In the genomic region with DNA sequence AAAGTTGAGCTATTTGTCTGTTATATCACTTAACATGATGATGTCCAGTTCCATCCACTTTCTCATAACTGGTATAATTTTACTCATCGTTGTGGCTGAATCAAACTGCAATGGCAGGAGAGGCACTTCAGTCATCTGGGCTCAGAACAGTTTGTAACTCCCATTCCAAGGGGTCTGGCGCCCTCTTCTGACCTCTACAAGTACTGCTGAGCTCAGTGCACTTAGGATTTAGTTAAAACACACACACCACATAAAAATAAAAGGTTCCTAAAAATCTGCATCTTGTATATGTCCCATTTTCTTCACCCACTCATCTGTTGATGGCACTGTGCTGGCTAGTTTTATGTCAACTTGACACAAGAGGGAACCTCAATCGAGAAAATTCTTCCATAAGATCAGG, we compare ENCODE assay signal across 8 mouse cellular contexts. TPM values are rescaled to one million over a fixed set of nuclear protein-coding genes. Genes with fewer than 3 reads are reported as not detected.
DNase-seq lines count a peak whose midpoint lies in the region; ATAC-seq and TF ChIP-seq lines count a peak whose summit lies in the region.

No protein-coding gene starts in this region.

- 12% methylated on average over 3 of the region's 3 CpGs for WGBS in heart, adult 2 months
- 34% methylated on average over 3 of the region's 3 CpGs for WGBS in heart, embryonic 11.5 days (ENCODE audit: insufficient replicate concordance)
- 4% methylated on average over 3 of the region's 3 CpGs for WGBS in bone marrow, adult 2 months
- 30% methylated on average over 3 of the region's 3 CpGs for WGBS in hindbrain, embryonic 15.5 days
- WGBS in limb, embryonic 11.5 days = 48% methylated on average over 3 of the region's 3 CpGs

- peaks cover 6% of the 10 kb centered on the region for H3K4me1 ChIP-seq in heart, adult 2 months (ENCODE audit: control insufficient read depth, insufficient read depth, low read length)
- peaks cover 15% of the 10 kb centered on the region for H3K4me1 ChIP-seq in heart, embryonic 11.5 days (ENCODE audit: control insufficient read depth, insufficient read depth, low read length)
- H3K4me1 ChIP-seq in bone marrow, adult 2 months (ENCODE audit: control insufficient read depth, insufficient read depth, low read length) = peaks cover under 1% of the 10 kb centered on the region; the same call in 1 of the 2 replicates
- H3K4me1 ChIP-seq in hindbrain, embryonic 15.5 days (replicated peaks) = peaks cover 37% of the 10 kb centered on the region
- peaks cover 9% of the 10 kb centered on the region; the same call in 1 of the 2 replicates for H3K4me1 ChIP-seq in limb, embryonic 11.5 days (ENCODE audit: control insufficient read depth, insufficient read depth, low read length)

- no peaks in the 10 kb centered on the region for H3K9me3 ChIP-seq in heart, embryonic 11.5 days (replicated peaks; ENCODE audit: control insufficient read depth, low read length)
- no peaks in the 10 kb centered on the region for H3K9me3 ChIP-seq in hindbrain, embryonic 15.5 days
- no peaks in the 10 kb centered on the region for H3K9me3 ChIP-seq in limb, embryonic 11.5 days (ENCODE audit: control insufficient read depth, low read length)

- no peak overlapping the region for H3K4me2 ChIP-seq in heart, embryonic 11.5 days
- H3K4me2 ChIP-seq in hindbrain, embryonic 15.5 days = peak overlapping the region; percentile 90
- H3K4me2 ChIP-seq in limb, embryonic 11.5 days (ENCODE audit: low read depth, severe bottlenecking) = no peak overlapping the region

- TF ChIP-seq POLR2A in heart, adult 2 months (IDR thresholded peaks at IDR 0.05; ENCODE audit: insufficient read depth, low read depth, low read length) = no peak
- no peak for TF ChIP-seq POLR2A in bone marrow, adult 2 months (IDR thresholded peaks at IDR 0.05; ENCODE audit: borderline replicate concordance, control insufficient read depth, low read depth, low read length)

- peak; percentile 93 for TF ChIP-seq CTCF in heart, adult 2 months (IDR thresholded peaks at IDR 0.05)
- peak; percentile 91 for TF ChIP-seq CTCF in bone marrow, adult 2 months (IDR thresholded peaks at IDR 0.05; ENCODE audit: control insufficient read depth, insufficient read depth, low read length)

- intact Hi-C loops in heart, adult 2 months (cut with DNase I) = loop anchor here (1.0 to 10.0 kb wide), 4 partner anchors 14 to 298 kb away; a partner anchor contains a TSS

- H3K4me3 ChIP-seq in heart, adult 2 months = no peak overlapping the region
- no peak overlapping the region for H3K4me3 ChIP-seq in heart, embryonic 11.5 days (ENCODE audit: low read depth, low read length)
- H3K4me3 ChIP-seq in bone marrow, adult 2 months (replicated peaks; ENCODE audit: control insufficient read depth, low read depth, low read length) = no peak overlapping the region
- H3K4me3 ChIP-seq in hindbrain, embryonic 15.5 days = no peak overlapping the region
- H3K4me3 ChIP-seq in limb, embryonic 11.5 days (ENCODE audit: low read depth, low read length) = no peak overlapping the region

- ATAC-seq in heart, embryonic 11.5 days (replicated peaks; ENCODE audit: insufficient number of reproducible peaks, low FRiP score, low TSS enrichment) = no peak
- no peak for ATAC-seq in hindbrain, embryonic 15.5 days (ENCODE audit: low FRiP score, low read depth)
- no peak for ATAC-seq in limb, embryonic 11.5 days (ENCODE audit: insufficient number of reproducible peaks, low FRiP score, low TSS enrichment, low read depth)

- H3K27ac ChIP-seq in heart, adult 2 months = no peak overlapping the region
- H3K27ac ChIP-seq in heart, embryonic 11.5 days (ENCODE audit: low read depth, low read length) = no peak overlapping the region
- H3K27ac ChIP-seq in bone marrow, adult 2 months (ENCODE audit: control insufficient read depth, insufficient read depth, low read depth, low read length, poor library complexity) = no peak overlapping the region
- H3K27ac ChIP-seq in hindbrain, embryonic 15.5 days (replicated peaks) = no peak overlapping the region
- no peak overlapping the region for H3K27ac ChIP-seq in limb, embryonic 11.5 days (replicated peaks; ENCODE audit: low read depth, low read length)

- TF ChIP-seq EP300 in heart, adult 2 months (IDR thresholded peaks at IDR 0.05; ENCODE audit: insufficient read depth, low read depth, low read length) = peak; percentile 96

- no peaks in the 10 kb centered on the region for H3K36me3 ChIP-seq in heart, adult 2 months (ENCODE audit: control insufficient read depth, insufficient read depth, low read length)
- peaks cover 2% of the 10 kb centered on the region; the same call in 1 of the 2 replicates for H3K36me3 ChIP-seq in heart, embryonic 11.5 days (ENCODE audit: control insufficient read depth, insufficient read depth, low read length)
- peaks cover 14% of the 10 kb centered on the region for H3K36me3 ChIP-seq in hindbrain, embryonic 15.5 days
- H3K36me3 ChIP-seq in limb, embryonic 11.5 days (ENCODE audit: control insufficient read depth, insufficient read depth, low read length) = peaks cover 9% of the 10 kb centered on the region

- peak; percentile 82 to 89 for DNase-seq in heart, adult 2 months
- peak; percentile 75 for DNase-seq in fibroblast of lung, adult 2 months (ENCODE audit: low read depth)
- peak; percentile 85 for DNase-seq in limb, embryonic 11.5 days (ENCODE audit: low spot score)
- DNase-seq in naive thymus-derived CD4-positive, alpha-beta T cell, adult 2 months (ENCODE audit: low read depth) = peak; percentile 95
- DNase-seq in spleen, postnatal 4 days (ENCODE audit: low spot score in 2 of 2) = peak; percentile 85 to 93

- no peak overlapping the region for H3K9ac ChIP-seq in heart, adult 2 months (ENCODE audit: low read depth, low read length)
- no peak overlapping the region for H3K9ac ChIP-seq in heart, embryonic 11.5 days (ENCODE audit: low read depth, low read length)
- no peak overlapping the region for H3K9ac ChIP-seq in hindbrain, embryonic 15.5 days
- H3K9ac ChIP-seq in limb, embryonic 11.5 days (ENCODE audit: low read length) = no peak overlapping the region

- H3K27me3 ChIP-seq in heart, adult 2 months (ENCODE audit: control insufficient read depth, insufficient read depth, low read length) = no peaks in the 10 kb centered on the region
- H3K27me3 ChIP-seq in heart, embryonic 11.5 days (ENCODE audit: control insufficient read depth, insufficient read depth, low read length) = no peaks in the 10 kb centered on the region
- H3K27me3 ChIP-seq in hindbrain, embryonic 15.5 days = no peaks in the 10 kb centered on the region
- H3K27me3 ChIP-seq in limb, embryonic 11.5 days (ENCODE audit: control insufficient read depth, insufficient read depth, low read length) = no peaks in the 10 kb centered on the region

- H3K79me2 ChIP-seq in heart, adult 2 months (replicated peaks; ENCODE audit: control insufficient read depth, insufficient read depth, low read length) = peaks cover 2% of the 10 kb centered on the region; the same call in 1 of the 2 replicates

RNA-seq across cellular contexts. Expression of a gene that starts 1.9 kb away (rescaled TPM):
- total RNA-seq in heart, adult 2 months (2021) = 10 to 100 TPM; 49.7 to 63.7 TPM
- 25.9 and 29.1 TPM in 2 replicates for polyA plus RNA-seq in heart, adult 2 months (2012; rRNA removed)
- 120 and 126 TPM in 2 replicates for polyA plus RNA-seq in heart, embryonic 11.5 days (2014; fragmentation: Nextera tagmentation; extraction: Ambion mirVana)
- 77.8 and 182 TPM in 2 replicates for polyA plus RNA-seq in bone marrow, adult 2 months (2011; ENCODE audit: insufficient read depth, insufficient read length, low replicate concordance, missing spikeins)
- polyA plus RNA-seq in hindbrain, embryonic 15.5 days (2015; fragmentation: Nextera tagmentation; extraction: Ambion mirVana) = 139 and 143 TPM in 2 replicates
- 152 and 160 TPM in 2 replicates for polyA plus RNA-seq in limb, embryonic 11.5 days (2014; fragmentation: Nextera tagmentation; extraction: Ambion mirVana)

RNA-seq across cellular contexts. Expression of a gene that starts 2.3 kb away (rescaled TPM):
- total RNA-seq in heart, adult 2 months (2021) = 1 to 10 TPM; 3.6 to 3.9 TPM
- 7.8 and 10.3 TPM in 2 replicates for polyA plus RNA-seq in heart, adult 2 months (2012; rRNA removed)
- 6.1 and 6.7 TPM in 2 replicates for polyA plus RNA-seq in heart, embryonic 11.5 days (2014; fragmentation: Nextera tagmentation; extraction: Ambion mirVana)
- polyA plus RNA-seq in bone marrow, adult 2 months (2011; ENCODE audit: insufficient read depth, insufficient read length, low replicate concordance, missing spikeins) = 5.0 and 11.1 TPM in 2 replicates
- polyA plus RNA-seq in hindbrain, embryonic 15.5 days (2015; fragmentation: Nextera tagmentation; extraction: Ambion mirVana) = 16.2 and 16.7 TPM in 2 replicates
- polyA plus RNA-seq in limb, embryonic 11.5 days (2014; fragmentation: Nextera tagmentation; extraction: Ambion mirVana) = 8.8 and 9.3 TPM in 2 replicates

RNA-seq across cellular contexts. Expression of a gene that starts 14.3 kb away (rescaled TPM):
- total RNA-seq in heart, adult 2 months (2021) = 10 to 100 TPM in 1 of 2 experiments, 1 to 10 TPM in 1; 9.8 to 12.1 TPM
- polyA plus RNA-seq in heart, adult 2 months (2012; rRNA removed) = 22.2 and 33.7 TPM in 2 replicates
- 13.1 and 13.8 TPM in 2 replicates for polyA plus RNA-seq in heart, embryonic 11.5 days (2014; fragmentation: Nextera tagmentation; extraction: Ambion mirVana)
- 370 and 776 TPM in 2 replicates for polyA plus RNA-seq in bone marrow, adult 2 months (2011; ENCODE audit: insufficient read depth, insufficient read length, low replicate concordance, missing spikeins)
- polyA plus RNA-seq in hindbrain, embryonic 15.5 days (2015; fragmentation: Nextera tagmentation; extraction: Ambion mirVana) = 104 and 108 TPM in 2 replicates
- 35.9 and 37.7 TPM in 2 replicates for polyA plus RNA-seq in limb, embryonic 11.5 days (2014; fragmentation: Nextera tagmentation; extraction: Ambion mirVana)

RNA-seq across cellular contexts. Expression of a gene that starts 17.0 kb away (rescaled TPM):
- total RNA-seq in heart, adult 2 months (2021) = 10 to 100 TPM; 34.1 to 34.3 TPM
- 53.6 and 56.6 TPM in 2 replicates for polyA plus RNA-seq in heart, adult 2 months (2012; rRNA removed)
- polyA plus RNA-seq in heart, embryonic 11.5 days (2014; fragmentation: Nextera tagmentation; extraction: Ambion mirVana) = 2.4 and 2.5 TPM in 2 replicates
- polyA plus RNA-seq in bone marrow, adult 2 months (2011; ENCODE audit: insufficient read depth, insufficient read length, low replicate concordance, missing spikeins) = 14.2 and 34.1 TPM in 2 replicates
- 7.3 and 10.5 TPM in 2 replicates for polyA plus RNA-seq in hindbrain, embryonic 15.5 days (2015; fragmentation: Nextera tagmentation; extraction: Ambion mirVana)
- polyA plus RNA-seq in limb, embryonic 11.5 days (2014; fragmentation: Nextera tagmentation; extraction: Ambion mirVana) = 0.23 and 0.47 TPM in 2 replicates

RNA-seq across cellular contexts. Expression of a gene that starts 44.1 kb away (rescaled TPM):
- total RNA-seq in heart, adult 2 months (2021) = 10 to 100 TPM; 21.6 to 23.4 TPM
- 23.7 and 25.5 TPM in 2 replicates for polyA plus RNA-seq in heart, adult 2 months (2012; rRNA removed)
- polyA plus RNA-seq in heart, embryonic 11.5 days (2014; fragmentation: Nextera tagmentation; extraction: Ambion mirVana) = 24.7 and 28.9 TPM in 2 replicates
- 25.8 and 27.0 TPM in 2 replicates for polyA plus RNA-seq in bone marrow, adult 2 months (2011; ENCODE audit: insufficient read depth, insufficient read length, low replicate concordance, missing spikeins)
- polyA plus RNA-seq in hindbrain, embryonic 15.5 days (2015; fragmentation: Nextera tagmentation; extraction: Ambion mirVana) = 58.7 and 61.0 TPM in 2 replicates
- polyA plus RNA-seq in limb, embryonic 11.5 days (2014; fragmentation: Nextera tagmentation; extraction: Ambion mirVana) = 61.9 and 65.6 TPM in 2 replicates
